Mouse (Mus musculus) heart, embryonic 14.5 days (tissue): Measurements from ENCODE around the gene Rad23a. TPM values are rescaled to one million over a fixed set of nuclear protein-coding genes. Genes with fewer than 3 reads are reported as not detected.

Experiments used
- ATAC-seq: fragments of 200-750 bp; cut with Nextera tagmentation; 2 replicates; pipeline ENCODE4 v1.8.0; 2017; ENCODE audit warnings: low read depth, moderate TSS enrichment; ENCODE audit not compliant: insufficient number of reproducible peaks, insufficient read depth, low FRiP score
- H3K27ac ChIP-seq, 2 experiments: fragments of 200-500 bp in 1 of 2; fragments of 300-500 bp in 1 of 2; sonication (generic) in 1 of 2; replicated peaks in 1 of 2; 2 replicates each; pipeline ENCODE4 v1.5.1; 2012 to 2014; ENCODE audit warnings: low read depth in 2 of 2, low read length in 2 of 2, control low read depth in 1 of 2, mild to moderate bottlenecking in 1 of 2, mixed read lengths in 1 of 2; ENCODE audit not compliant: control insufficient read depth in 1 of 2, insufficient read depth in 1 of 2
- H3K27me3 ChIP-seq: fragments of 300-500 bp; sonication (generic); 2 replicates; pipeline ENCODE4 v1.6.1; 2014; ENCODE audit warnings: mild to moderate bottlenecking, low read length, control low read depth; ENCODE audit not compliant: control insufficient read depth, insufficient read depth
- H3K36me3 ChIP-seq: fragments of 300-500 bp; sonication (generic); 2 replicates; pipeline ENCODE4 v1.6.1; 2014; ENCODE audit warnings: mild to moderate bottlenecking, control low read depth, low read length, mixed read lengths; ENCODE audit not compliant: control insufficient read depth, insufficient read depth
- H3K4me1 ChIP-seq, 2 experiments: fragments of 200-500 bp in 1 of 2; fragments of 300-500 bp in 1 of 2; sonication (generic) in 1 of 2; 2 replicates each; pipeline ENCODE4 v1.6.1; 2012 to 2014; ENCODE audit warnings: low read length in 2 of 2, control low read depth in 1 of 2, mixed read lengths in 1 of 2; ENCODE audit not compliant: control insufficient read depth in 2 of 2, insufficient read depth in 2 of 2
- H3K4me2 ChIP-seq: fragments of 300-500 bp; sonication (generic); 2 replicates; pipeline ENCODE4 v1.6.1; 2014; ENCODE audit warnings: mild to moderate bottlenecking, low read length
- H3K4me3 ChIP-seq, 2 experiments: fragments of 200-500 bp in 1 of 2; fragments of 300-500 bp in 1 of 2; sonication (generic) in 1 of 2; 2 replicates each; pipeline ENCODE4 v1.5.1; 2012 to 2014; ENCODE audit warnings: low read length in 2 of 2, mild to moderate bottlenecking in 2 of 2, control low read depth in 1 of 2, low read depth in 1 of 2, moderate library complexity in 1 of 2; ENCODE audit not compliant: control insufficient read depth in 1 of 2, insufficient read depth in 1 of 2
- H3K9ac ChIP-seq: fragments of 300-500 bp; sonication (generic); 2 replicates; pipeline ENCODE4 v1.6.1; 2014; ENCODE audit warnings: mild to moderate bottlenecking, low read length
- H3K9me3 ChIP-seq: fragments of 300-500 bp; sonication (generic); 2 replicates; pipeline ENCODE4 v1.6.1; 2016; ENCODE audit warnings: low read length, control low read depth; ENCODE audit not compliant: control insufficient read depth
- WGBS: fragments of 180-500 bp; shearing (Covaris S2); extraction: QIAGEN DNeasy Blood & Tissue Kit; methylation state at CpG from one replicate; pipeline ENCODE4 v1.1.7; 2014; 5-methylcytosine and 5-hydroxymethylcytosine counted together
- polyA plus RNA-seq: library from polyadenylated mRNA; unstranded; fragments of >200 nt; fragmentation: Nextera tagmentation; extraction: Ambion mirVana; gene quantifications from 2 replicates; pipeline ENCODE4 v1.2.1, GENCODE M21; 2014

Rad23a gene
- 122 and 125 TPM in 2 replicates for polyA plus RNA-seq

DNA sequence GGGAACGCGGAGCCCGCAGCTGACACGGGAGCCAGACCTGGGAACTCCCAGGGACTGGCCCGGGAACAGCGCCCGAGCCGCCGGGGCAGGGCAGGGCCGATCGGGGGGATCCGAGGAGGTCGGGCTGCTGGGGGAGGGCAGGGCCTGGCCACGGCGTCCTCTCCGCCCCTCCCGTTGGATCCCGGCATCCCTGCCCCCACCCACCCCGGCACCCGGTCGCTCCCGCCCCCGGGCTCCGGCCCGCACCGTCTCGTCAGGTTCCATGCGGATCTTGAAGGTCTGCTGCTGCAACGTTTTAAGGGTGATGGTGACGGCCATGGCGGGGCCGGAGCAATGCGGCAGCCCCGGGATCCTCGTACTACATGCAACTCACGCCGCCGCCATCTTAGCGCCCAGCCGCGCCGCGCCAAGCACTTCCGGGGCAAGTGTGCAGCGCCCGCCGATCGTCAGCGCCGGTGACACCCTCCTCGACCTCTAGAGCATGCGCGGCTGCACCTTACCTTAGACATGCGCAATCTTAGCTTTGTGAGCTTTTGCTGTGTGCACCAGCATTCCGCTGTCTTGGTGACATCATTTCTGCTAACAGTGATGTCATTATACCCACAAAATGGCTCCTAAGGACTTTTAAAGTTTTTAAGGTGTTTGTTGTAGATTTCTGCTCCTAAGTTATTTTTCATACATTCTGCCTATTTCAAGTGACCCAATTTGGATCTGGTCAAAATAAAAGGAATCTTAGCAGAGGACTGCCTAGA is at the start of gene Rad23a:
Gene Rad23a, minus strand, starts transcription at position 418 of the 752 bp plus-strand sequence.
- peaks cover 83% of the 10 kb centered on the region for H3K36me3 ChIP-seq
- WGBS: under 1% methylated on average over 48 of the region's 55 CpGs
- H3K27me3 ChIP-seq: no peaks in the 10 kb centered on the region
- H3K27ac ChIP-seq: peak within 1 kb of the TSS; percentile 81 to 85
- peak within 1 kb of the TSS; percentile 77 to 91 for H3K4me3 ChIP-seq
- peaks cover 10 to 34% of the 10 kb centered on the region in 2 experiments for H3K4me1 ChIP-seq
- peak within 1 kb of the TSS; percentile 86 for H3K9ac ChIP-seq
- ATAC-seq: peak; percentile 91
- H3K9me3 ChIP-seq: no peaks in the 10 kb centered on the region
- peak within 1 kb of the TSS; percentile 72 for H3K4me2 ChIP-seq

DNA sequence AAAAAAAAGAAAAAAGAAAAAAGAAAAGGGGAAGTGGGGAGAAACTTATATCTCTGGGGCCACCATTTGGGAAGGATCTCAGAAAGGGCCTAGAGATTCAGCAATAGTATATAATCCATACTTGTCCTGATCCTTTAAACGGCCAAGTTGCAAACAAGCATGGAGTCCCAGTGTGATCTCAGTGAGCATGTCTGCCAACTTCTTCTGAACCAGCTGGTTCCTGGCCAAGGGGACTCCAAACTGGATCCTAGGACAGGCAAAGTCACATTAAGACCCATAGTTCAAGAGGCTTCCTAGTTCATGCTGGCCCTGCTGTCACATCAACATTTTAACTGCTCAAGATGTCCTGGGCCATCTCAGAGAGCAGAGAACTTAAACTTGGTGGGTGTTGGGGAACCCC is 48.7 kb upstream of the Rad23a start:
- Histone ChIP-seq H3K4me1 (peaks cover 6% of the 10 kb centered on the region in 2 experiments), H3K4me2 (no peak overlapping the region), H3K4me3 (no peak overlapping the region), H3K36me3 (peaks cover 48% of the 10 kb centered on the region), H3K27ac (no peak overlapping the region), H3K9me3 (no peaks in the 10 kb centered on the region), H3K9ac (no peak overlapping the region), H3K27me3 (no peaks in the 10 kb centered on the region)
- ATAC-seq: no peak
- WGBS: 85% methylated on average over 1 of the region's 1 CpGs

DNA sequence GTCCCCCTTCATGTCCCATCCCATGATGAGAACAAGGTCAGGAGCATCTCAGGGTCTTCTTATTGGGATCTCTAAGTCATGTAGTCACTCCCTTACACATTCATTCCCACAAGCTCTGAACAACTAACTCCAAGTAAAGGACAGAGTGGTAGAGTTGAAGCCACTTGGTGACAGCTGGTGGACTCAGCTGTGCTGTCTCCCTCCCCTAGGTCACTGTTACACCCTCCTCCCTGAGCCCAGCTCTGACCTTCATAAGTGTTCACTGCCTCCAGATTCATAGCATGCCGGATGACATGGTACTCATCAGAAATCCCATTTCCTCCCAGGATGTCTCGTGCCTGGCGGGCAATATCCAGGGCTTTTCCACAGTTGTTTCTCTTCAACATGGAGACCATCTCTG is 47.8 kb upstream of the Rad23a start:
- peaks cover 48% of the 10 kb centered on the region for H3K36me3 ChIP-seq
- H3K27me3 ChIP-seq: no peaks in the 10 kb centered on the region
- H3K9me3 ChIP-seq: no peaks in the 10 kb centered on the region
- no peak for ATAC-seq
- 89% methylated on average over 3 of the region's 3 CpGs for WGBS
- no peak overlapping the region for H3K9ac ChIP-seq
- no peak overlapping the region for H3K4me3 ChIP-seq
- no peak overlapping the region for H3K4me2 ChIP-seq
- H3K27ac ChIP-seq: no peak overlapping the region
- H3K4me1 ChIP-seq: peaks cover 6% of the 10 kb centered on the region in 2 experiments

DNA sequence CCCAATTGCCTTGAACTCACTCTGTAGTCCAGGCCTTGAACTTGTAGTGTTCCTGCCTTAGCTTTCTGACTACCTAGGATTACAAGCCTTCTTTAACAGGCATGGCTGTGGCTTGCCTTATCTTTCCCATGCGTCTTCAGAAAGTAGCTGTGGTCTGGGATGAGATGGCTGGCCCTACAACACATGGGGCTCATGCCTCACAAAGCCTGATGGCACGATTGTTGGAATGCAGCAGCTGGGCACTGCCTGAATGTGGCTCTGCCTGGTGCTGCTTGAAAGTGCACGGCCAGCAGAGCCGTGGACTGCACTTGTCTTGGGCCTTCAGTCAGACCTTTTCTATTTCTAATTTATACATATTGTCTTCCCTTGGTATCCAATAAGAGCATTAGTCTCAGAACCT is 44.3 kb upstream of the Rad23a start:
- Histone ChIP-seq H3K27ac (no peak overlapping the region), H3K36me3 (peaks cover 38% of the 10 kb centered on the region), H3K4me1 (no peaks in the 10 kb centered on the region), H3K4me2 (no peak overlapping the region), H3K4me3 (no peak overlapping the region), H3K9ac (no peak overlapping the region), H3K9me3 (no peaks in the 10 kb centered on the region), H3K27me3 (no peaks in the 10 kb centered on the region)
- ATAC-seq: no peak
- 79% methylated on average over 4 of the region's 4 CpGs for WGBS

DNA sequence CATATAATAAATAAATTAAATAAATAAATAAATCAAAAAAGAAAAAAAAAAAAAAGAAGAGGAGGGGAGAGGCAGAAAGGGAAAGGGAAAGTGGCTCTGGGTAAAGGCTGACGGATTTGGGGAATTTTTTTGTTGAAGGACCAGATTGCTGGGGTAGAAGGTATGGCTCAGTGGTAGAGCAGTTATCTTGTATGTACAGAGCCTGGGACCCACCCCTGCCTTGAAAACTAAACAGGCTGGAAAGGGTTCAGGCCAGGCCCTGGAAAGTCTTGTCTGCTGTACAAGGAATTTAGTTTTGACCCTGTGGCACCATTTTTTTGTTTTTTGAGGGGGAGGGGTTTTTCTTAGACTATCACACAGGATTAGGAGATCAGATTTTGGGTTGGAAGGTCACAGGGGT is 38.5 kb upstream of the Rad23a start:
- Histone ChIP-seq H3K27ac (no peak overlapping the region), H3K4me3 (no peak overlapping the region), H3K4me2 (no peak overlapping the region), H3K4me1 (no peaks in the 10 kb centered on the region), H3K27me3 (no peaks in the 10 kb centered on the region), H3K9ac (no peak overlapping the region), H3K36me3 (no peaks in the 10 kb centered on the region), H3K9me3 (no peaks in the 10 kb centered on the region)
- 89% methylated on average over 1 of the region's 1 CpGs for WGBS
- ATAC-seq: no peak

DNA sequence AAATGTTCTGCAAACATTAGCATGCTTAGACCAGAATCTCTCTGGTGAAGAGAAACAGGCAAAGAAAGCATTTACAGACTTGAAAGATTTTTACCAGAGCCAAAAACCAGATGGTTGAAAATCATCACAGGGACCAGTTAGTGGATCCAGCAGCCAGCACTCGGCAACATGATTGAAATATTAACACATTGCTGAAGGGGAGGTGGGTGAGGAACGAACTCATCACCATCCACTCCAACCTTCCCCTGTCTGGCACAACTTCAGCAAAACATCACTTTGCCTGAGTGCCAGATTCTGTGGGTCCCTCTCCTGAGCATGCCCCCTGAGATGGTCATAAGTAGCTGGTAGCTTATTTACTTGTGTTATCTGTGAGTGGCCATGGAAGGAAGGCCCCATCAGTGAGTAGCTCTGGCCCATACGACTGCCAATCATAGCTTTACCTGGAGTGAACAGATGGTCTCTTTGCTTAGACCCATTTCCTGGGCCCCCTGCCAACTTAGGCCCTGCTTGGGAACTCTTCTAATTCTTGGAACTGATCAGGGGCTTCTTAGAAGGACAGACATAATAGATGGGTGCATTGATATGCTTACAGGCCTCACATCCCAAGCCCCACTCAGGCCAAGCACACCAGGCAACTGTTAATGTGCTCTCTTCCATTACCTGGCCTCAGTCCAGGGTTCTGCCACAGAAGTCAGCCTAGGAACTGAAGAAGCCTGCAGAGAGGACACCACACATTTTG is 37.0 kb upstream of the Rad23a start:
- Histone ChIP-seq H3K4me1 (peaks cover under 1 to 3% of the 10 kb centered on the region in 2 experiments; a peak in 2 of 4 replicates), H3K9me3 (no peaks in the 10 kb centered on the region), H3K4me2 (no peak overlapping the region), H3K9ac (no peak overlapping the region), H3K27me3 (no peaks in the 10 kb centered on the region), H3K27ac (no peak overlapping the region), H3K36me3 (no peaks in the 10 kb centered on the region), H3K4me3 (no peak overlapping the region)
- ATAC-seq: no peak
- 76% methylated on average over 3 of the region's 3 CpGs for WGBS

DNA sequence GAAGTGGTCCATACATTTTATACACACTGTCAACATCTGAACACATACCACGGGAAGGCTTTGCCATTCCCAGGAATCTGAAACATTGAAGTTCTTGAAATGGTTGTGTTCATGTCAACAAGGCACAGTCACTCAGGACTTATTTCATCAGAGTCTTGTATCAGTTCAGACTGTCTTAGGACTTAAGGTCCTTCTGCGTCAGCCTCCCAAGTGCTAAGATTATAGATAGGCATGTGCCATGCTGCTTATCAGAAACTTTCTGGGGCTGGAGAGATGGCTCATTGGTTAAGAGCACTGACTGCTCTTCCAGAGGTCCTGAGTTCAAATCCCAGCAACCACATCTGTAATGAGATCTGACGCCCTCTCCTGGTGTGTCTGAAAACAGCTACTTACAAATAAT is 33.9 kb upstream of the Rad23a start:
- Histone ChIP-seq H3K4me1 (peaks cover 8 to 9% of the 10 kb centered on the region in 2 experiments; a peak in 2 of 4 replicates), H3K4me2 (no peak overlapping the region), H3K9me3 (no peaks in the 10 kb centered on the region), H3K9ac (no peak overlapping the region), H3K4me3 (no peak overlapping the region), H3K27ac (no peak overlapping the region), H3K27me3 (no peaks in the 10 kb centered on the region), H3K36me3 (peaks cover 5% of the 10 kb centered on the region; the same call in 1 of the 2 replicates)
- no peak for ATAC-seq
- WGBS: 79% methylated on average over 3 of the region's 3 CpGs
